Mouse (Mus musculus): ENCODE results near the gene Guca1b.

DNA sequence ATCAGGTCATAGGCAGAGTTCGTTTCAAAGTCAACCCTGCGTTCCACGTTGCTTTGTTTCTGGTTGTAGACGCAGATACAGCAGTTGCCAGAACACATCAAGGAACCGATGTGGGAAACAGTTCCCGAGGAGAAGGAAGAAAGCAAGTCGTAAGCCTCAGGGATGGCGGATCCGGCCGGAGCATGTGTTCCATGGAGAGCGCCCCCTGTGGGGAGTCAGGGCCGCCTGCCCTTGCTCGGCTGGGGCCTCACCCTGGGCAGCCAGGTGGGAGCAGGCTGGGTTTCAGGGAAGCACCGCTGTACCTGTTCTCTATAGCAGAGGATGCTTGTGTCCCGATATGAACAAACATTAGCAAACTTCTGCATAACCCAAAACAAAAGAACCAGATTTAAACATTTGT, 7.1 kb upstream of the Guca1b start:
- TF ChIP-seq CTCF (IDR thresholded peaks at IDR 0.05; ENCODE audit: low read depth, low read length) (no peak), POLR2AphosphoS5 (IDR thresholded peaks at IDR 0.05; ENCODE audit: insufficient replicate concordance, low read depth, low read length) (no peak), TAL1 (conservative IDR thresholded peaks at IDR 0.05; ENCODE audit: low read depth, low read length) (no peak), GATA1 (IDR thresholded peaks at IDR 0.05; ENCODE audit: borderline replicate concordance, low read length) (no peak), GATA2 (IDR thresholded peaks at IDR 0.05; ENCODE audit: borderline replicate concordance, low read depth, low read length) (no peak)
